Mouse (Mus musculus) 416B (cell line): ENCODE measurements around the gene Pde10a.

Source experiments
- DNase-seq: peaks from one replicate; pipeline ENCODE4 v3.0.0; 2011; ENCODE audit warnings: low read depth

Gene Pde10a

GRCm38 (mm10) chr17:8801083-8801854 is 276.1 kb downstream of the Pde10a start:
- DNase-seq, result no peak

- DNase-seq, result no peak
Measured at GRCm38 (mm10) chr17:8801855-8802104, 276.6 kb downstream of the Pde10a start.

DNA sequence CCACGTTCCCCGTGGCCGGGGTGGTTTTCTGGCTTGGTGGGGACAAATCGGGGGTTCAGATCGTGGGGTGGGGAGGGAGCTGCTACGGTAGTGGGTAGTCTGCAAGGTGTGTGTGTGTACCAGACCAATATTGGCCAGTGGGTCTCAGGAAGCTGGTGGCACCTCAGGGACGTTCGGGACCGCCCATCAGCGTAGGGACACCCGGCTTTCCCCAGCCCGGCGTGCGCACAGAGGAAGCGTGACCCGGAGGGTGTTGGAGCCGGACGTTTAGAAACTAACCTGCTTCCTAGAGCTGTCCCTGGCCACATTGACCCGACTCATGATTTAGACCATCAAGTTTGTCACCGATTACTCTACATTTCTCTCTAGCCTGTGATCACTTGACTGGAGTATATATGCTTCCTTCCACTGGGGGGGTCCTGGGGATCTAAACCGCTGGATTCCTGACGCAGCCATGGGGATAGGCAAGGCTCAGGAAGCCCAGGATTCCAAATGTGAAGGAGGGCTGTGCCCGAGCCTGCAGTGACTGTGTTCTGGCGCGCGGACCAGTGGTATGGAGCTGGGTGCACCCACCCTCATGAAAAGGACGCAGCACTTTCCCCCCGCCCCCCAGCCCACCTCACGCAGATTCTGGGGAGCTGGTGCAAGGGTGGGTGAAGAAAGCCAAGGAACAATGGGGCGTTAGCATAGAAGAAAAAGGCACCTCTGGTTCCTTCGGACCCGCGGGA is 277.2 kb downstream of the Pde10a start:
- no peak for DNase-seq

DNA sequence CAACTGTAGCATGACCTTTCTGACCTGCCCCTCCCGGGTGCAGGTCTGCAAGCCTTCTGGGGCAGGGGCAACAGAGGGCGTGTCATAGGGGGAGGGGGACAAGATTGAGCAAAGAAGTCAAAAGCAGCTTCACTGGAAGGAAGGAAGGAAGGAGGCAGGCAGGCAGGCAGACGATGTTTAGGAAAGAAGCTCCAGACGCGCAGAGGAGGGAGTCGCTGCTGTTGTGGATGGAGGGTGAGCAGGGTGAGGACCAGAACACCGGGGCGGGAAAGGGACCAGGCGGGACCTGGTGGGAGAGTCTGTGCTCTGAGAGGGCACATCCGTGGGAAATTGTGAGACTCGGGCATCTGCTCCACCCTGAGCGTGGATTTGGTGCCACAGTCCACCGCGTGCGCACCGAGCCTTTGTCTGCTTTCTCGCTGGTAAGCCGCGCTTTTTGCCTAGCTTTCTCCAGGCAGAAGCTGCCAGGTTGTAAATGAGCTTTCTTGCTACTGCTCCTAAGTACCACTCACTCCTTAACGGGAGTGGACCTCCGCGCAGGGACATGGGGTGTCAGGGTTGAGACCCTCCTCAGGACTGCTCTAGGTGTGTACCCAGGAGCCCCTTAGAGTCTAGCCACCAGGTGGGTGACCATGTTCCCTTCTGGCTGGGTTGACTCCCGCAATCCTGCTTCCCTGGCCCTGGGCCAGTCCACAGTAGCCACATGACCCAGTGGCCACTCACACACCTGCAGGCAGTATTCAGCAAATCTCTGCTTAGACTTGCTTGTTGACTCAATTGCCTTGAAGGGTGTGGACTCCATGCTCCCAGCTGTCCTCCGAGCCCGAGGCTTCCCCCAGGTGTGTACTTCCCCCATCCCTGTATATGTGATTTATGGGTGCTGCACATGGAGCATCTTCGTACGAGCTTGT is 278.0 kb downstream of the Pde10a start:
- DNase-seq, result no peak

- DNase-seq, result peak; percentile 37
Measured at GRCm38 (mm10) chr17:8807345-8807744, 282.2 kb downstream of the Pde10a start.

- no peak for DNase-seq
Measured at GRCm38 (mm10) chr17:8809771-8810170, 284.6 kb downstream of the Pde10a start.

DNA sequence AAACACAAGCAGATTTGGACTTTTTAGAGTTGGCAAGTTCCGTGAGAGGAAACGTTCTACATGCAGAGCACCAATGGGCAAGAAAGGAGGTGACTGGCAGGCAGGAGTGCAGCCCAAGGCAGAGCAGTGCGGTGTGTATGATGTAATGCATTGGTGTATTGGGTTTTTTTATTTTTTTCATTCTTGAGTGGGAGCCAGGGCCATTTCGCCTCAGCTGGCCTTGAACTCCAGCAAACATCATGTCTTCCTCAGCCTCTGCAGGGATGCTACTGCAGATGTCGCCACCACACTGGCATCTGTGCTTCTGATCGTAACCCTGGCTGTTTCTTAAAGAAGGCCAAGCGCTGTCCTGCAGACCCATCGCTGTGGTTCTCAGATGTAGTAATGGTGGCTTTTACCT is 285.0 kb downstream of the Pde10a start:
- DNase-seq, result no peak

DNA sequence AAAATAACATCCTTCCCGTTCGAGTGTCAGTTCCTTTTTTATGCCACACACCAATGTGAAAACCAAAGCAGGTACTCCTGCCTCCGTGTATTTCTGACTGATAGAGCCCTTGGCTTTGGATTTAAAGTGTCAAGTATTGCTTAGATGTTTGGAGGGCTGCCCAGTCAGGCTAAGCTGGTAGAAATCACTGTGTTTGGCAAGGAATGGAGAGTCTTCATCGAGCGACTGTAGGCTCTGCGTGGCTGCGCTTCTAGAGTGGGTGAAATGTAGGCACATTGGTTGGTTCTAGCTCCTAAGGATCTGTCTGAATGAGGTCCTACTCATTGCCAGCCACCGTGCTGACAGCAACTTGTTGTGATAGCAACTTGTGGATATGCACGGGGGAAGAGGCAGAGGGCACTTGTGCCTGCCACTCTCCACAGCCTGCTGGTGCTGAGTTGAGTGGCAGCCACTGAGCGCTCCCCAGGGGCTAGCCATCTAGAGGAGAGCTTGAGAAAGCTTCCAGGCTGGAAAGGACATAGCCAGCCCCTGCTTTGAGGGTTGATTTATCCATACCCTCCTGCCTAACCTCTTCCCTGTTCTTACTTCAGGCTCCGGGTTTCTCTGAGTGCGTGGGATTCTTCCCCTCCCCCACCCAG is 287.2 kb downstream of the Pde10a start:
- peak; percentile 42 for DNase-seq

GRCm38 (mm10) chr17:8813773-8814491 is 288.8 kb downstream of the Pde10a start:
- DNase-seq, result no peak

GRCm38 (mm10) chr17:8815376-8815775 is 290.2 kb downstream of the Pde10a start:
- no peak for DNase-seq

GRCm38 (mm10) chr17:8815864-8816263 is 290.7 kb downstream of the Pde10a start:
- no peak for DNase-seq

DNA sequence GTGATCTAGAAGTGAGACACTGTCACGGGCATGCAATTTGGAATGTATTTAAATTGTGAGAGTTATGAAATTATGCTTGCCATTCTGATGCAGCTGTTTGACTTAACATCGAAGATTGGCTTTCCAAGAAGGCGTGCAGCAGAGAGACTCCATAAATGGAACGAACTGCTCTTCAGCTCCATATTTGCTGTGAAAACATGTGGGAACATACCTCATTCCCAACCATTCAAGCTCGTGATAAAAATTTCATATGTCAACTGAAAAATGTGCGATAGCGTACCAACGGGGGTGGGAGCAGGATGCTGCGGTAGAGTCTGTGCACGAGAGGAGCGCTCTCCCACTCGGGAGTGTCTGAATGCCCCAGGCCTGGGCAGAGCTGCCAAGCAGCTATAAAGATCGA is 293.5 kb downstream of the Pde10a start:
- DNase-seq, result no peak

DNA sequence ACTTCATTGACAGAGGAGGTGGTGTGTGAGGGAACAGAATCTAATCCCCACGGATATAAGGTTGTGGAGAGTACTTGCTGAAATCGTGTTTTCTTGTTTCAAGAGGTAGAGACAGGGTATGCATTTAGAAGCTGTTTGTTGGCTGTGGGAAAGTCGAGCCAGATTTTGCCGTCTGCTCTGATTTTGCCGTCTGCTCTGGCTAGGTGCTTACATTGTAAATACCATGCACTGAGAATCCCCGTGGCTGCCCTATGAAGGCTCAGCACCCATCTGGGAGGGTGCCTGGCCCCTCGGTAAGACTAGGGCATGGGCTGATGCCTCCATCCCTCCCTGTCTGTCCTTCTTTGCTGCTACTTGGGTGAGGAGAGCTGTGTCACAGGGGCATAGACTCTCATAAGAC is 298.4 kb downstream of the Pde10a start:
- no peak for DNase-seq

DNA sequence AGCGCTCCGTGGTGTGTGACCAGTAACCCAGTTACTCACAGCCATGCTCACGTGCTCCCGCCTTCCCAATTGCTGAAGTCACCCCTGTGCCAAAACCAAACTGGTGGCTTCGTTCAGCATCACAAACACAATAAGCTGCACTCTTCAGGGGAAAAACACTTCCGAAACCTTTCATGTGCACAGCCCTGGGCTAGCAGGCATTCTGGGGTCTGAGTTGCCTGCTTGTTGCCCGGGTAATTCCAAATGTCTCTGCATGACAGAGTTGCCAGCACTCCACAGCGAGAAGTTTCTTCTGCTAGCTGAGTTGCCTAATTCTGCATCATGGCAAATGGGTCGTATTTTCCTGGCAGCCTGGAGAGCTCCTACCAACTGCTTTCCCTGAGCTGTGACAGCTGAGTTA is 302.0 kb downstream of the Pde10a start:
- no peak for DNase-seq

DNA sequence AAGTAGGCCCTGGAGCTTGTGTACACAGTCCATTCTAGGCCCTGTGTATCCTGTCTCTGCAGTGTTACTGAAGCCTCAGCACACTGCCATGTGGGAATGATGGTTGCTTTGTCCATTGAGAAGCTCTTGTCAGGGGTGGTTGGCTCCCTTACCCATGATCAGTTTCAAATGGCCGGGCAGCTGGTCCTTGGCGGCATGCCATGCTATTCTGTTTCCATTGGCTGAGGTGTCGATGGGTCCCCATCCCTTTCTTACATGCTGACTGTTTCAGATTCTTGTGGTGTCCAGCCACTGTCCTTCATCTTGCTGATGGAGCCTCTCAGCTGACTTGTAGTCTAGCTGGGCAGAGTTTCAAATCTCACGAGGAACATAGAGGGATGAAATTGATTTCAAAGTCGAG is 305.8 kb downstream of the Pde10a start:
- DNase-seq, result no peak

DNA sequence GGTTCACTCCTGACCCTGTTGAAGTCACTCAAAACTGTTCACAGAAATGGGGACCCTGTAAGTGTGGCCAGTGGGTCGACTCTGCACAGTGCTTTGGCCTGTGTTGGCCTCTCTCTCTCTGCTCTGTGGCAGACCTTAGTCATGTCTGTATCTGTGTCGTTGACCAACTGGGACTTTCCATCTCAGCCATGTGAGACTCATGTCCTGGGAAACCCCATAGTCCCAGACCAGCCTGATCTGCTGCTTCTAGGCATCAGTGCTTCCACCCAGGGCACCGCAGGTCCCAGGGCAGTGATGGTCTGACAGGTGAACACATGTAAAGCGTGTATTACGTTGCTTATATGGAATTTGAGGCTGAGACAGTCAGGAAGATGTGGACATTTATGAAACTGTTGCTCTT is 311.1 kb downstream of the Pde10a start:
- no peak for DNase-seq

DNA sequence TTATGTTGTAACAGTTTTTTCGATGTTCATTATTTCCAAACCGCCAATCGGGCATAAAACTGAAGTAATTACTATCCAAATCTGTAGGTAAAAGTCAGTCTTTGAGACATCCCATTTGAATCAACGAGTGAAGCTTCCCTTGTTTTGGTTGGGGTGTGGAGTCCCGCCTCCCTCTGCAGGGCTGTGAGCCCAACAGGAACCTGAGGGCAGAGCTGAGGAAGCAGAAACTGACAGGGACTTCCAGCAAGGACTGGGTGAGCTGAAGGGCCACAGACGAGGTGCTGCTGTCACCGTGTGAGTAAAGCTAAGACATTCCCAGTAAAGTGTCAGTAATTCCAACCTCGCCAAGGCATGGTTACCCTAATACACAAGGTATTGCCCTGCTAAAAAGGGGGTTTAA is 313.1 kb downstream of the Pde10a start:
- DNase-seq, result peak; percentile 9

DNA sequence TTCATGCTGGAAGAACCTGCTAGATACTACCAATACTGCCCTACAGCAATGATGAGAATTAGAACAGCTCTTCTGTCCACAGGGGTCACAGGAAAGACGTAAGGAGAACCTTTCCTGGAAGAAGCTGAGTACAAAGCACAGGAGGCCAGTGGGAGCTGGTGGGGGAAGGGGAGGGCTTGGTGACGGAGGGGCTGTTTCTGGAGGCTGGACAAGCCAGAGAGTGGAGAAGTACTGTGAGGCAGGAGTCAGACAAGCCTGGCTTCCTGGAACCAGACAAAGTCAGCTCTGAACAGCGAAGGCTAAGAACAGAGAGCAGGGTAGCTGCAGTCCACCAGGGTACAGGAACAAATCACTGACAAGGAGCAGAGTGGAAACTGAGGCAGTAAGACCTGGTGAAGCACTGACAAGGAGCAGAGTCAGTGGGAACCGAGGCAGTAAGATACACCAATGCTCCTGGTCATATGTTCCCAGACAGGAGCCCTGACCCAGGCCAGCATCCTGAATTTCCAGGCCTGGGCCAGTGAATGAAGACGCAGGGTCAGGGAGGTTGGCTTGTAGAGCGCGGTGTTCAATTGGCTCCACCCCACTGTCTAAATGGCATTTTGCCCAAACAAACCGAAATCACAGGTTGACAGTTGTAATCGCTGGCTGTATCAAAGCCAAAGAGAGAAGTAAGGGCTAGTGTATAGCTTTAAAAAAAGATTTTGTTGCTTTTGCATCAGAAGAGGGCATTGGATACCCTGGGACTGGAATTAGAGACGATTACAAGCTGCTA is 314.3 kb downstream of the Pde10a start:
- no peak for DNase-seq

- DNase-seq, result no peak
Measured at GRCm38 (mm10) chr17:8841094-8841493, 315.9 kb downstream of the Pde10a start.

GRCm38 (mm10) chr17:8841897-8842540 is 316.8 kb downstream of the Pde10a start:
- peak; percentile 3 for DNase-seq
